Mouse (Mus musculus): ENCODE data around the gene Arhgap31. TPM values are rescaled to one million over a fixed set of nuclear protein-coding genes. Genes with fewer than 3 reads are reported as not detected.

The Arhgap31 gene
- total and polyA plus RNA-seq, 3 experiments: 0.01 to 0.04 TPM; not detected in 1

DNA sequence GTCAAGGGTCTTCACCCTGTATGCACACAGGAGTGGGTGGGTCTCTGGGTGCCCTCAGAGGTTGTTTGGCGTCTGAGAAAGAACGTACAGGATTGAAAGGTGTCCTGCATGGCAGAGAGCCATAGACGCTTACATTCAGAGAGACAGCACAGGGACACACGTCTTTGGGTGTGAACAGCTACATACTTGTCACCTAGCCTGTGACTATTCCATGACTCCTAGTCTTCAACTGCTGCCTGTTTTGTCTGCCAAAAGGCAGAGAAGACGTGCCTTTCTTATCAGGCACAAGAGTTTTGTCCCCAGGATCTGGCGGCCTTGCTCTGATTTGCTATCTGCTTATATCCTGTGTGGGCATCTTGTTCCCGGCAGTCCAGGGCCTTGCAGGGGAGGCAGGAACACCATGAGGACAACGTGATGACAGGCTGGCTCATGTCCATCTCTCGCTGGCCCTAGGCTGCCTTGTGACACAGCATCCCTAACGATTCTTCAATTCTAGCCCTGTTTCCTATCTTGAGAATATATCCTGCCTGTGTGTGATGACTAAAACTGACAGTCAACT lies 87.2 kb downstream of the Arhgap31 start:
- TF ChIP-seq TBP (IDR thresholded peaks at IDR 0.05; ENCODE audit: low read depth, low read length): no peak
- no peak overlapping the region for H3K27ac ChIP-seq (ENCODE audit: control insufficient read depth, low read depth, low read length)
- no peaks in the 10 kb centered on the region for H3K79me2 ChIP-seq (ENCODE audit: control insufficient read depth, insufficient read depth, low read length, poor library complexity)
- no peak overlapping the region for H3K4me3 ChIP-seq (ENCODE audit: control insufficient read depth in 1 of 2, insufficient read depth in 1 of 2, low read depth in 2 of 2, low read length in 2 of 2)
- no peaks in the 10 kb centered on the region for H3K36me3 ChIP-seq (ENCODE audit: control insufficient read depth in 1 of 2, insufficient read depth in 2 of 2, low read length in 2 of 2)
- DNase-seq (ENCODE audit: low read depth, low spot score): no peak
- H3K9ac ChIP-seq (ENCODE audit: control insufficient read depth, low read depth, low read length, poor library complexity, severe bottlenecking): no peak overlapping the region
- peaks cover 2 to 3% of the 10 kb centered on the region in 2 experiments; a peak in 3 of 4 replicates for H3K27me3 ChIP-seq (ENCODE audit: control insufficient read depth in 1 of 2, insufficient read depth in 2 of 2, low read length in 2 of 2)
- no peaks in the 10 kb centered on the region for H3K9me3 ChIP-seq (replicated peaks; ENCODE audit: insufficient read depth, low read length)
- H3K4me1 ChIP-seq (ENCODE audit: control insufficient read depth in 1 of 2, insufficient read depth in 2 of 2, low read length in 2 of 2): no peaks in the 10 kb centered on the region

DNA sequence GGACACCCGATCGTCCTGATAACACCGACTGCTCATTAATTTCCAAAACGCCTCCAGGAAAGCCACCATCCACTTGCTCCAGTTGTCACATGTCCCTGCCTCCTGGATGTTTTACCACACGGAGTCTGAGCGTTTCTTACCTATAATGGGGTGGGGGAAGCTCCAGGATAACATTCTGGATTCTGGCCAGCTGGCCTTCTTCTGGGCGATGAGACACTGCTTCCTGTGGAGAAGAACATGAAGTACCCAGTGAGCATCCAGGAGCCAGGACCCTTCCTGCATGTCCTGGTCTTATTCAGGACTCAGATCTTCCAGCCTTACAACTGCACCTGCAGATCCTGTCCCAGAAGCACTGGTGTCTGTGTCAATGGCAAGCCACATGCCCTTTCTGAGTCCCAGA lies 87.7 kb downstream of the Arhgap31 start:
- H3K36me3 ChIP-seq (ENCODE audit: control insufficient read depth in 1 of 2, insufficient read depth in 2 of 2, low read length in 2 of 2): no peaks in the 10 kb centered on the region
- no peaks in the 10 kb centered on the region for H3K79me2 ChIP-seq (ENCODE audit: control insufficient read depth, insufficient read depth, low read length, poor library complexity)
- H3K9ac ChIP-seq (ENCODE audit: control insufficient read depth, low read depth, low read length, poor library complexity, severe bottlenecking): no peak overlapping the region
- no peaks in the 10 kb centered on the region for H3K4me1 ChIP-seq (ENCODE audit: control insufficient read depth in 1 of 2, insufficient read depth in 2 of 2, low read length in 2 of 2)
- no peak overlapping the region for H3K4me3 ChIP-seq (ENCODE audit: control insufficient read depth in 1 of 2, insufficient read depth in 1 of 2, low read depth in 2 of 2, low read length in 2 of 2)
- no peak overlapping the region for H3K27ac ChIP-seq (ENCODE audit: control insufficient read depth, low read depth, low read length)
- H3K27me3 ChIP-seq (ENCODE audit: control insufficient read depth in 1 of 2, insufficient read depth in 2 of 2, low read length in 2 of 2): peaks cover 2 to 3% of the 10 kb centered on the region in 2 experiments; a peak in 3 of 4 replicates
- H3K9me3 ChIP-seq (replicated peaks; ENCODE audit: insufficient read depth, low read length): no peaks in the 10 kb centered on the region
- DNase-seq (ENCODE audit: low read depth, low spot score): no peak
- TF ChIP-seq CHD2 (IDR thresholded peaks at IDR 0.05; ENCODE audit: low read length) (no peak), ZC3H11A (IDR thresholded peaks at IDR 0.05; ENCODE audit: low read depth, low read length) (no peak), BHLHE40 (IDR thresholded peaks at IDR 0.05; ENCODE audit: borderline replicate concordance, low read depth, low read length) (no peak), NRF1 (IDR thresholded peaks at IDR 0.05; ENCODE audit: insufficient read depth, low read depth, low read length, poor library complexity, severe bottlenecking) (no peak), GABPA (IDR thresholded peaks at IDR 0.05; ENCODE audit: low read depth, low read length) (no peak), GATA1 (IDR thresholded peaks at IDR 0.05; ENCODE audit: low read depth, low read length) (no peak), TBP (IDR thresholded peaks at IDR 0.05; ENCODE audit: low read depth, low read length) (no peak)

DNA sequence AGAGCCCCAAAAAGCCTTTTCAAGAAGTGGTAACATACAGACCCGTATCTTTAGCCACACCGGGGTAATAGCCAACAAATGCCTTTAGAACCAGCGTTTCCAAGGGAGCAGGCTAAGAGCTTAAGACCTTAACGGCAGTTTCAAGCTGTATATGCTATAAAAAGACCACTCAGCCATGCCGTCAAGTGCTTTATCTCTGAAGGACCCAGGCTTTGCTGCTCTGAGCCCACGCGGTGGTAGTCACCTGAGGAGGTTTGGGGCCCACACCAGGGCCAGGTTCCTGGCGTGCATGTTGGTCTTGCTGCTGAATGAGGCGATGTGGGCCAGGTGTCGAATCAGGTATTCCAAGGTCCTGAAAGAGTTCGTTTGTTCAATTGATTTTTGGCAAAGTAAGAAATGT lies 88.8 kb downstream of the Arhgap31 start:
- H3K36me3 ChIP-seq (ENCODE audit: control insufficient read depth in 1 of 2, insufficient read depth in 2 of 2, low read length in 2 of 2): no peaks in the 10 kb centered on the region
- no peak overlapping the region for H3K9ac ChIP-seq (ENCODE audit: control insufficient read depth, low read depth, low read length, poor library complexity, severe bottlenecking)
- H3K9me3 ChIP-seq (replicated peaks; ENCODE audit: insufficient read depth, low read length): no peaks in the 10 kb centered on the region
- DNase-seq (ENCODE audit: low read depth, low spot score): no peak
- peaks cover 2 to 3% of the 10 kb centered on the region in 2 experiments; a peak in 3 of 4 replicates for H3K27me3 ChIP-seq (ENCODE audit: control insufficient read depth in 1 of 2, insufficient read depth in 2 of 2, low read length in 2 of 2)
- H3K27ac ChIP-seq (ENCODE audit: control insufficient read depth, low read depth, low read length): no peak overlapping the region
- no peak for TF ChIP-seq E2F4 (IDR thresholded peaks at IDR 0.05; ENCODE audit: borderline replicate concordance, low read depth, low read length)
- TF ChIP-seq CHD2 (IDR thresholded peaks at IDR 0.05; ENCODE audit: low read length): no peak
- no peak for TF ChIP-seq ZNF384 (IDR thresholded peaks at IDR 0.05; ENCODE audit: low read depth, low read length)
- no peak for TF ChIP-seq ETS1 (IDR thresholded peaks at IDR 0.05; ENCODE audit: low read depth, low read length)
- TF ChIP-seq GATA1 (IDR thresholded peaks at IDR 0.05; ENCODE audit: low read depth, low read length): no peak
- no peak for TF ChIP-seq MYB (IDR thresholded peaks at IDR 0.05; ENCODE audit: low read depth, low read length)
- no peak for TF ChIP-seq MAZ (IDR thresholded peaks at IDR 0.05; ENCODE audit: low read depth, low read length)
- TF ChIP-seq CHD1 (IDR thresholded peaks at IDR 0.05; ENCODE audit: low read depth, low read length): no peak
- TF ChIP-seq GABPA (IDR thresholded peaks at IDR 0.05; ENCODE audit: low read depth, low read length): no peak
- TF ChIP-seq MXI1 (IDR thresholded peaks at IDR 0.05; ENCODE audit: low read depth, low read length): no peak
- no peak for TF ChIP-seq RAD21 (IDR thresholded peaks at IDR 0.05; ENCODE audit: low read depth, low read length)
- no peak for TF ChIP-seq HCFC1 (IDR thresholded peaks at IDR 0.05; ENCODE audit: low read depth, low read length)
- H3K4me3 ChIP-seq (ENCODE audit: control insufficient read depth in 1 of 2, insufficient read depth in 1 of 2, low read depth in 2 of 2, low read length in 2 of 2): no peak overlapping the region
- H3K79me2 ChIP-seq (ENCODE audit: control insufficient read depth, insufficient read depth, low read length, poor library complexity): no peaks in the 10 kb centered on the region
- H3K4me1 ChIP-seq (ENCODE audit: control insufficient read depth in 1 of 2, insufficient read depth in 2 of 2, low read length in 2 of 2): no peaks in the 10 kb centered on the region
